Mouse (Mus musculus) liver, embryonic 16.5 days (tissue): ENCODE data around the gene Cpeb4. TPM values are rescaled to one million over a fixed set of nuclear protein-coding genes. Genes with fewer than 3 reads are reported as not detected.

Experiments used
- ATAC-seq: fragments of 200-750 bp; cut with Nextera tagmentation; 2 replicates; pipeline ENCODE4 v1.8.0; 2017; ENCODE audit warnings: low read depth, mild to moderate bottlenecking, moderate number of reproducible peaks, moderate library complexity
- H3K27ac ChIP-seq: fragments of 300-500 bp; sonication (generic); 2 replicates; pipeline ENCODE4 v1.5.1; 2014; ENCODE audit warnings: mild to moderate bottlenecking, low read length
- H3K27me3 ChIP-seq: fragments of 300-500 bp; sonication (generic); 2 replicates; pipeline ENCODE4 v1.6.1; 2014; ENCODE audit warnings: low read depth, low read length, mixed read lengths; ENCODE audit not compliant: control insufficient read depth, insufficient read depth
- H3K36me3 ChIP-seq: fragments of 300-500 bp; sonication (generic); 2 replicates; pipeline ENCODE4 v1.6.1; 2014; ENCODE audit warnings: mild to moderate bottlenecking; ENCODE audit not compliant: control insufficient read depth, insufficient read depth
- H3K4me1 ChIP-seq: fragments of 300-500 bp; sonication (generic); 2 replicates; pipeline ENCODE4 v1.6.1; 2014; ENCODE audit warnings: low read depth, low read length, mixed read lengths; ENCODE audit not compliant: control insufficient read depth
- H3K4me2 ChIP-seq: fragments of 300-500 bp; sonication (generic); 2 replicates; pipeline ENCODE4 v1.6.1; 2014; ENCODE audit warnings: low read depth, low read length, mixed read lengths
- H3K4me3 ChIP-seq: fragments of 300-500 bp; sonication (generic); 2 replicates; pipeline ENCODE4 v1.5.1; 2014; ENCODE audit warnings: low read depth, mild to moderate bottlenecking, low read length
- H3K9ac ChIP-seq: fragments of 300-500 bp; sonication (generic); 2 replicates; pipeline ENCODE4 v1.6.1; 2014; ENCODE audit warnings: low read depth, low read length
- H3K9me3 ChIP-seq: fragments of 300-500 bp; sonication (generic); replicated peaks from 2 replicates; pipeline ENCODE4 v1.6.1; 2016; ENCODE audit warnings: low read length; ENCODE audit not compliant: control insufficient read depth
- WGBS: fragments of 180-500 bp; shearing (Covaris S2); extraction: QIAGEN DNeasy Blood & Tissue Kit; methylation state at CpG from one replicate; pipeline ENCODE4 v1.1.7; 2014; ENCODE audit not compliant: insufficient replicate concordance; 5-methylcytosine and 5-hydroxymethylcytosine counted together
- polyA plus RNA-seq: library from polyadenylated mRNA; unstranded; fragments of >200 nt; fragmentation: Nextera tagmentation; extraction: Ambion mirVana; gene quantifications from 2 replicates; pipeline ENCODE4 v1.2.1, GENCODE M21; 2015

Cpeb4 gene
- 20.8 and 21.0 TPM in 2 replicates for polyA plus RNA-seq

DNA sequence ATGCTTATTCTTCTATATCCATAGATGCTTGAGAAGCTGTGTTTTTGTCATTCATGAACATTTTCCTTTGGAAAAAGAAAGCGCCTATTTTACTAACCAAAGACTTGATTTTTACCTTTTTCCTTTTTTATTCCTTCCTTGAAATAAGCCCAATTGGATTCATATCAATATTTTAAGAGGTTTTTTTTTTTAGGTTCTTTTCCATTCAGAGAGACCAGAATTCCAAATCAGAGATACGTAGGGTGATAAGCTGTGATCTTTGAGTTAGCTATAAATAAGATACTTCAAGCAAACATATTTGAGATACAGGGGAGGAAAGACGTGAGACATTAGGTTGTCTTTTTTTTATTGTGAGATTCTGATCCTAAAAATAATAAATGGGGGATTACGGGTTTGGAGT, at the start of gene Cpeb4:
Cpeb4 (plus strand) TSS at position 301 of the 400 bp plus-strand sequence.
- Histone ChIP-seq H3K4me2 (peak within 1 kb of the TSS; percentile 70), H3K4me1 (peaks cover 17% of the 10 kb centered on the region), H3K27ac (peak within 1 kb of the TSS; percentile 95), H3K9ac (peak within 1 kb of the TSS; percentile 99), H3K27me3 (no peaks in the 10 kb centered on the region), H3K4me3 (peak within 1 kb of the TSS; percentile 100), H3K9me3 (no peaks in the 10 kb centered on the region), H3K36me3 (peaks cover 21% of the 10 kb centered on the region)
- WGBS, result 73% methylated on average over 4 of the region's 4 CpGs
- ATAC-seq, result no peak

- Histone ChIP-seq H3K4me1 (peaks cover 52% of the 10 kb centered on the region), H3K27ac (no peak overlapping the region), H3K36me3 (no peaks in the 10 kb centered on the region), H3K4me2 (no peak overlapping the region), H3K4me3 (no peak overlapping the region), H3K27me3 (no peaks in the 10 kb centered on the region), H3K9me3 (no peaks in the 10 kb centered on the region), H3K9ac (no peak overlapping the region)
- ATAC-seq, result no peak
- 79% methylated on average over 9 of the region's 9 CpGs for WGBS
Measured at GRCm38 (mm10) chr11:31822556-31822955, 49.5 kb upstream of the Cpeb4 start.

DNA sequence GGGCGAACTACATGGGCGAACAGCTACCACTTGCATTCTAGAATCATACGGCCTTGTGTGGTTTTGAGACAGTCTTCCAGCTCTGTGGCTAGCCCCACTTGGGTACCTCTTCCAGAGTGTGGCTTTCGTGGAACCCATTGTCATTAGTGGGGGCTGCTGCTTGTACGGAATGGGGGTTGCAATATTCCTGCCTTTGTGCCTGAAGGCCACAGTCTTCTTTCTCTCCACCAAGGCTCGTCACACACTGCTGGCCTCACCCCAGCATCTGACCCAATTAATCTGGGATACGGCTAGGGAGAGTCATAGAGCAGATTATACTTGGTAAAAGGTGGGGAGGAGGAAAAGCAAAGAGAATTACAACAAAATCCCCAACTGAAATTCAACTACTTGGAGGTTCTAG, 48.5 kb upstream of the Cpeb4 start:
- Histone ChIP-seq H3K27me3 (no peaks in the 10 kb centered on the region), H3K9me3 (no peaks in the 10 kb centered on the region), H3K4me2 (no peak overlapping the region), H3K36me3 (no peaks in the 10 kb centered on the region), H3K4me1 (peaks cover 58% of the 10 kb centered on the region), H3K27ac (peak overlapping the region; percentile 86), H3K4me3 (no peak overlapping the region), H3K9ac (no peak overlapping the region)
- no peak for ATAC-seq
- 79% methylated on average over 7 of the region's 7 CpGs for WGBS

GRCm38 (mm10) chr11:31824504-31825166, 47.4 kb upstream of the Cpeb4 start:
- no peaks in the 10 kb centered on the region for H3K36me3 ChIP-seq
- peaks cover 67% of the 10 kb centered on the region for H3K4me1 ChIP-seq
- H3K9me3 ChIP-seq, result no peaks in the 10 kb centered on the region
- 44% methylated on average over 14 of the region's 14 CpGs for WGBS
- no peaks in the 10 kb centered on the region for H3K27me3 ChIP-seq
- peak overlapping the region; percentile 37 for H3K9ac ChIP-seq
- H3K27ac ChIP-seq, result peak overlapping the region; percentile 86
- ATAC-seq, result peak; percentile 92
- H3K4me3 ChIP-seq, result no peak overlapping the region
- peak overlapping the region; percentile 25 for H3K4me2 ChIP-seq

DNA sequence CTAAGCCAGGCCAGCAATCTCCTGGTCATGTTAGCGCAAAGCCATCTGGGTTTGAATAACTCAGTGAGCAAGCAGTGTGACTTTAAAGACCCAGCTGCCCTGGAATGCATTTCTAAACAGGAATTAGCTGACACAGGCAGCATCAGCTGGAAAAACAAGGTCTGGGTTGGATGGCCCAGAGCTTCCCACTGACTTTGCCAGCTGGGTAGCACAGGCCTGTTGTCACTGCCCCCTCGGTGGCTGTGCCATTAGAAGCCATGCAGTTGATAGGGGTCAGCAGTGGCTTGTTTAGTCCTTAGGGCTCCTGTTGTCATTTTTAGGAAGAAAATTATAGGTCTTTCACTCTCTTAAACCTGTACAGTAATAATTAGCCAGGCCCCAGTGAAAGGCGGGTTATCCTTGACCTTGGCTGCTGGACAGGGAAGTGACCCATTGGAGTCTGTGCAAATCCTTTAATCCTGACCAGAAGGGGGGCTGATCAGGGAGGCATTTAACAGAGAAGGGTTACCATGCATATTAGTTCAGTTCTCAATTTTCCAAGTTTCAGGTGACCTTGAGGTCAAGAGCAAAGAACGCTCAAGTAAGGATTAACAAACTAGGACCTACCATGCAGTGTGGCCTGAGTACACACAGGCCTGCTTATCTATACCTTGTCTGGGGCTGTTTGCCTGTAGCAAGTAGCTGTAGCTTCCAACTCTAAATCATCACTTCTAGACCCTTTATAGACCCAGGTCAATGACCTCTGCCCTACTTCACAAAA, 43.8 kb upstream of the Cpeb4 start:
- Histone ChIP-seq H3K4me2 (no peak overlapping the region), H3K27ac (peak overlapping the region; percentile 62), H3K4me3 (no peak overlapping the region), H3K9ac (no peak overlapping the region; the same call in 1 of the 2 replicates), H3K36me3 (no peaks in the 10 kb centered on the region), H3K4me1 (peaks cover 78% of the 10 kb centered on the region), H3K27me3 (no peaks in the 10 kb centered on the region), H3K9me3 (no peaks in the 10 kb centered on the region)
- no peak for ATAC-seq
- WGBS, result 82% methylated on average over 4 of the region's 4 CpGs

DNA sequence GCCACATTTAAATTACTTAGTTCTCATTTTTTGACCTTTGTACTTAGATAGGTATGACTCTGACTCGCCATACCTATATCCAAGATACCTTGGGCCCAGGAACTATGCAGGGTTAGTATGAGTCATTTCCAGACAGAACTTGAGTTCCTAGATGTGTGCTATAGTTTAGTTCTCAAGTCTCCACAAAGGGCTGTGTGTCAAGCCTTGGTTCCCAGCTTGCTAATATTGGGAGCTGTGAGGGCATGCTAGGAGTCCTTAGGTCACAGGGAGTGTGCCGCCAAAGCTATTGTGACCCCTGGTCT, 43.3 kb upstream of the Cpeb4 start:
- Histone ChIP-seq H3K4me3 (no peak overlapping the region), H3K9me3 (no peaks in the 10 kb centered on the region), H3K4me1 (peaks cover 81% of the 10 kb centered on the region), H3K27ac (peak overlapping the region; percentile 62), H3K4me2 (no peak overlapping the region), H3K36me3 (no peaks in the 10 kb centered on the region), H3K27me3 (no peaks in the 10 kb centered on the region), H3K9ac (no peak overlapping the region; the same call in 1 of the 2 replicates)
- ATAC-seq, result no peak
- WGBS, result 74% methylated on average over 2 of the region's 2 CpGs

- H3K36me3 ChIP-seq, result no peaks in the 10 kb centered on the region
- no peaks in the 10 kb centered on the region for H3K9me3 ChIP-seq
- H3K4me1 ChIP-seq, result peaks cover 78% of the 10 kb centered on the region
- peak overlapping the region; percentile 93 for H3K27ac ChIP-seq
- H3K4me3 ChIP-seq, result no peak overlapping the region
- no peak overlapping the region for H3K4me2 ChIP-seq
- no peak for ATAC-seq
- peak overlapping the region; percentile 26 for H3K9ac ChIP-seq
- WGBS, result 77% methylated on average over 10 of the region's 10 CpGs
- no peaks in the 10 kb centered on the region for H3K27me3 ChIP-seq
Measured at GRCm38 (mm10) chr11:31830213-31831151, 41.5 kb upstream of the Cpeb4 start.

DNA sequence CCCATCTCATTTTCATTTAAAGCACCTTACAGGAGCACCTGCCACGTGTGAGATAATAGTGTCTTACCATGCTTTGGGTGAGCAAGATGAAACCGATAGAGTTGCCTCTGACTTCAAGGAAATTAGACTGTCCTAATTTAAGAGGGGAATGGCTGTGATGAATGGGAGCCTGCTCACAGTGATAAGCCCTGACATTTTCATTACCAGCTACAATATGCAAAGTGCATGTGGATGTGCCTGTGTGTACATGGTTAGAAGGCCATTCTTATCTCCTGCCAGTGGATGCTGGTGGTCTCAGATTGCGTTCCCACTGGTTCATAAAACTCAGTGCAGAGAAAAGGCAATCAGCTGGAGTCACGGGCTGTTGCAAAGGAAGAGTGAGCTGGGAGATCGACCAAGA, 40.6 kb upstream of the Cpeb4 start:
- no peaks in the 10 kb centered on the region for H3K27me3 ChIP-seq
- H3K4me1 ChIP-seq, result peaks cover 82% of the 10 kb centered on the region
- ATAC-seq, result peak; percentile 83
- peak overlapping the region; percentile 43 for H3K4me2 ChIP-seq
- H3K9ac ChIP-seq, result peak overlapping the region; percentile 19
- whole genome bisulfite sequencing, result 11% methylated on average over 5 of the region's 5 CpGs
- H3K36me3 ChIP-seq, result no peaks in the 10 kb centered on the region
- H3K27ac ChIP-seq, result peak overlapping the region; percentile 93
- no peaks in the 10 kb centered on the region for H3K9me3 ChIP-seq
- no peak overlapping the region for H3K4me3 ChIP-seq
